Mouse (Mus musculus): ENCODE results near the gene 4933414I15Rik.
A peak's percentile ranks its signal among the peaks of the same experiment; 100 is the strongest.

GRCm38 (mm10) chr11:50939621-50940366, 3.8 kb downstream of the 4933414I15Rik start:
- TF ChIP-seq CTCF (IDR thresholded peaks at IDR 0.05; ENCODE audit: control insufficient read depth, insufficient read depth, insufficient replicate concordance, low read depth, low read length) (peak; percentile 55; the same call in 1 of the 2 replicates), POLR2A (IDR thresholded peaks at IDR 0.05; ENCODE audit: control insufficient read depth, low read depth, low read length) (no peak)

Measured in testis, adult 2 months (tissue).